Mouse (Mus musculus) kidney, embryonic 16.5 days (tissue): Measurements from ENCODE around the gene Idh3b. TPM values are rescaled to one million over a fixed set of nuclear protein-coding genes. Genes with fewer than 3 reads are reported as not detected.

Experiments
- polyA plus RNA-seq: library from polyadenylated mRNA; unstranded; fragments of >200 nt; fragmentation: Nextera tagmentation; extraction: Ambion mirVana; gene quantifications from 2 replicates; pipeline ENCODE4 v1.2.1, GENCODE M21; 2015

The Idh3b gene
- polyA plus RNA-seq, 1 experiment from 2014 or later, result 246 TPM

Other genes with a start within 250 kb of the Idh3b start
- gene Tgm6, start 172.1 kb downstream of the Idh3b start, polyA plus RNA-seq, result not detected in 2 replicates
- 687 and 730 TPM in 2 replicates for gene Snrpb, start 105.1 kb downstream of the Idh3b start, polyA plus RNA-seq
- not detected in 2 replicates for gene Tmc2, start 89.4 kb downstream of the Idh3b start, polyA plus RNA-seq
- 310 and 313 TPM in 2 replicates for gene Nop56, start 10.1 kb downstream of the Idh3b start, polyA plus RNA-seq
- 2.1 and 2.3 TPM in 2 replicates for gene Ebf4, start 10.6 kb upstream of the Idh3b start, polyA plus RNA-seq
- gene Cpxm1, start 113.0 kb upstream of the Idh3b start, polyA plus RNA-seq, result 104 and 105 TPM in 2 replicates
- gene Gm28372, start 120.7 kb upstream of the Idh3b start, polyA plus RNA-seq, result not detected in 2 replicates
- gene 1700020A23Rik, start 120.7 kb upstream of the Idh3b start, polyA plus RNA-seq, result not detected in 2 replicates
- not detected in 2 replicates for gene Tmem239, start 121.9 kb upstream of the Idh3b start, polyA plus RNA-seq
- gene Vps16, start 139.8 kb upstream of the Idh3b start, polyA plus RNA-seq, result 109 and 115 TPM in 2 replicates
- gene Pced1a, start 140.2 kb upstream of the Idh3b start, polyA plus RNA-seq, result 20.1 and 21.7 TPM in 2 replicates
- 91.6 and 92.0 TPM in 2 replicates for gene Ptpra, start 165.7 kb upstream of the Idh3b start, polyA plus RNA-seq